Mouse (Mus musculus) forebrain, embryonic 11.5 days (tissue): Measurements from ENCODE around the gene Ptgir. TPM values are rescaled to one million over a fixed set of nuclear protein-coding genes. Genes with fewer than 3 reads are reported as not detected.

Experiments used
- ATAC-seq: fragments of 200-750 bp; cut with Nextera tagmentation; replicated peaks from 2 replicates; pipeline ENCODE4 v1.8.0; 2017; ENCODE audit warnings: moderate TSS enrichment; ENCODE audit not compliant: low FRiP score
- DNase-seq: peaks from one replicate; pipeline ENCODE4 v3.0.0-alpha.2; 2017; ENCODE audit warnings: low spot score
- H3K27ac ChIP-seq: fragments of 300-500 bp; sonication (generic); 2 replicates; pipeline ENCODE4 v1.5.1; 2014; ENCODE audit warnings: low read depth, low read length
- H3K27me3 ChIP-seq: fragments of 300-500 bp; sonication (generic); 2 replicates; pipeline ENCODE4 v1.6.1; 2014; ENCODE audit warnings: mild to moderate bottlenecking, low read length, mixed read lengths; ENCODE audit not compliant: control insufficient read depth, insufficient read depth
- H3K36me3 ChIP-seq: fragments of 300-500 bp; sonication (generic); 2 replicates; pipeline ENCODE4 v1.6.1; 2014; ENCODE audit warnings: mild to moderate bottlenecking, low read length, moderate library complexity, mixed read lengths; ENCODE audit not compliant: control insufficient read depth, insufficient read depth
- H3K4me1 ChIP-seq: fragments of 300-500 bp; sonication (generic); replicated peaks from 2 replicates; pipeline ENCODE4 v1.6.1; 2014; ENCODE audit warnings: low read length, mixed read lengths; ENCODE audit not compliant: control insufficient read depth, insufficient read depth
- H3K4me2 ChIP-seq: fragments of 300-500 bp; sonication (generic); 2 replicates; pipeline ENCODE4 v1.6.1; 2014; ENCODE audit warnings: low read depth, mild to moderate bottlenecking, low read length, moderate library complexity, mixed read lengths; ENCODE audit not compliant: severe bottlenecking
- H3K4me3 ChIP-seq: fragments of 300-500 bp; sonication (generic); 2 replicates; pipeline ENCODE4 v1.5.1; 2014; ENCODE audit warnings: low read depth, low read length
- H3K9ac ChIP-seq: fragments of 300-500 bp; sonication (generic); 2 replicates; pipeline ENCODE4 v1.6.1; 2014; ENCODE audit warnings: low read length
- H3K9me3 ChIP-seq: fragments of 300-500 bp; sonication (generic); 2 replicates; pipeline ENCODE4 v1.6.1; 2016; ENCODE audit warnings: low read length, mixed read lengths; ENCODE audit not compliant: control insufficient read depth
- WGBS: fragments of 180-500 bp; shearing (Covaris S2); extraction: QIAGEN DNeasy Blood & Tissue Kit; methylation state at CpG from one replicate; pipeline ENCODE4 v1.1.7; 2014; 5-methylcytosine and 5-hydroxymethylcytosine counted together
- polyA plus RNA-seq: library from polyadenylated mRNA; unstranded; fragments of >200 nt; fragmentation: Nextera tagmentation; extraction: Ambion mirVana; gene quantifications from 2 replicates; pipeline ENCODE4 v1.2.1, GENCODE M21; 2014

Ptgir gene
- polyA plus RNA-seq, 1 experiment from 2014 or later = 0.39 TPM

DNA sequence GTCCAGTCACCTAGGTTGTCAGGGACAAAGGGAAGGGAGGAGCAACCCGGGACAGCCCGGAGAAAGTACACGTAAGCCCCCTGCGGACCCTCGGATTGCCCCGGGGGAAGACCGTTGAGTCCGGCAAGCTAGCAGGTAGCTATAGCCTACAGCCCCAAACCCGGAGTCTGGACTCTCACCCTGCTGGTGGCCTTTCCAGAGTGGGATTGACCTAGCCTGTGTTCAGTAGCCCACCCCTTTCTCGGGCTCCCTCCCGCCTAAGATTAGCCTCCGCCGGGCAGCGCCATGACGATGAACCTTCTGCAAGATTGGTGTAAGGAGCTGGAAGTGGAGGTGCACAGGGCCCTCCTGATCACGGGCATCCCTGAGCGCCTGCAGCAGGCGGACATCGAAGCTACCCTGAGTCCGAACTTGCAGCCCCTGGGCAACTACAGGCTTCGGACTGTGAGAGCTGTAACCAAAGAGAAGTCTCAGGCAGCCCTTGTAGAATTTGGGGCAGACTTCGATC, 38.6 kb downstream of the Ptgir start:
- Histone ChIP-seq H3K9ac (peak overlapping the region; percentile 78), H3K9me3 (no peaks in the 10 kb centered on the region), H3K4me1 (peaks cover 24% of the 10 kb centered on the region), H3K4me3 (peak overlapping the region; percentile 61), H3K4me2 (peak overlapping the region; percentile 91), H3K36me3 (no peaks in the 10 kb centered on the region), H3K27me3 (peaks cover 45% of the 10 kb centered on the region), H3K27ac (peak overlapping the region; percentile 15; the same call in 1 of the 2 replicates)
- ATAC-seq (no peak), DNase-seq (no peak)
- WGBS = under 1% methylated on average over 22 of the region's 22 CpGs

DNA sequence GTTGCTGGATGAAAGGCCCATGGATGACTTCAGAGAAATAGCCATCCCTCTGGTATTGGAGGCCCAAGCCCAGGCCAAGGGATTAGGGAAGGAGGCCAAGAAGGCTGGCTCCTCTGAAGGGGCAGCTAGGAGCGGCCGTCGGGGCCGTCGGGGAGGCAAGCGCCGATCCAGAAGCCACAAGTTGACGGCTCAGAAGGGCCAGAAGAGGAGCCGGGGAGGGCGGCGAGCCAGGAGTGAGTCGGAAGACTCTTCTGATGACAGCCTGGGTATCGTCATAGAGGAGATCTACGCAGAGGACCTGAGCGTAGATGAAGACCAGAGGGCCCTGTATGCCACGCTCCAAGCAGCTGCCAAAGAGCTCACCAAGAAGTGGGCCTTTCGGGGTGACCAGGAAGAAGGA, 39.1 kb downstream of the Ptgir start:
- H3K4me3 ChIP-seq = peak overlapping the region; percentile 61
- DNase-seq (no peak), ATAC-seq (no peak)
- peak overlapping the region; percentile 91 for H3K4me2 ChIP-seq
- no peaks in the 10 kb centered on the region for H3K9me3 ChIP-seq
- H3K36me3 ChIP-seq = no peaks in the 10 kb centered on the region
- WGBS = 11% methylated on average over 17 of the region's 17 CpGs
- H3K27me3 ChIP-seq = peaks cover 46% of the 10 kb centered on the region
- peak overlapping the region; percentile 78 for H3K9ac ChIP-seq
- no peak overlapping the region for H3K27ac ChIP-seq
- H3K4me1 ChIP-seq = peaks cover 22% of the 10 kb centered on the region

DNA sequence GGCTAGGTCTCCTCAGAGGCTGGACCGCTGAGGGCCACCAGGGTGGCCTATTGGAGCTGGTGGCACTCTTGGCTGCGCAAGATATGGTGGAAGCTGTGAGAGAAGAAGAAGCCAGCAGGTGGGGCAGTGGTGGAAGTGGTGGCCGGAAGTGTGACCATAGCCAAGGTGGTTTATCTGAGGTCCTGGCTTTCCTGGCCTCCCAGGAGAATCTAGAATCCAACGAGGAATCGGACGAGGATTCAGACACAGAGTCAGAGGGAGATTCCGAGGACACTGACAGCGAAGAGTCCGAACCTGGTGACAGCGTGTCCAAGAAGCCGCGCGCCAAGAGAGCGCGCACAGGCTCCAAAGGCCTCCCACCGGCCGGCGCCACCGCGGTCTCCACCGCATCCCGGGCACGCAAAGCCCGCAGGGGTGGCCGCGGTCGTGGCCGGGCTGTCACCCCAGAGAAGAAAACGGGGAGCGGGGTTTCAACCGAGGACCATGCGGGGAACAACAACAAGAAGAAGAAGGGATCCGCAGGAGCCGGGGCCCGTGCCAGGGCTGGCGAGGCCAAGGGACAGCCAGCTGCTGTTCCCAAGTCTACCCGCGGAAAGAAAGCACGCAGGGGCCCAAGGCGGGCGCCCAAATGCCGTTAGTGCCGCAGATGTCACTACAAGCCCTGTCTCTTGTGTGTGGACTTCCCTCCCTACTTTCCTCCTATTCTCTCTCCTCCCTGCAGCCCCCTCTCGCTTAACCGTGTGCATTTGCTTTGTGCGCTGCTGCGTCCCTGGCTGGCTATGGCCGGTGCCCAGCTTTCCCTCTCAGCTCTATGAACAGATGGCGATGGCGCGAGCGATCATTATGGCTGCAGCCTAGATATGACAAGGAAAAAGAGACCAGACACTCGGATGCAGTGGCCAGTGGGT, 40.4 kb downstream of the Ptgir start:
- peak overlapping the region; percentile 56 for H3K9ac ChIP-seq
- ATAC-seq (no peak), DNase-seq (no peak)
- H3K36me3 ChIP-seq = no peaks in the 10 kb centered on the region
- H3K9me3 ChIP-seq = no peaks in the 10 kb centered on the region
- peak overlapping the region; percentile 34 for H3K4me3 ChIP-seq
- peaks cover 25% of the 10 kb centered on the region for H3K4me1 ChIP-seq
- no peak overlapping the region for H3K27ac ChIP-seq
- peak overlapping the region; percentile 64 for H3K4me2 ChIP-seq
- H3K27me3 ChIP-seq = peaks cover 46% of the 10 kb centered on the region
- 1% methylated on average over 53 of the region's 53 CpGs for WGBS

DNA sequence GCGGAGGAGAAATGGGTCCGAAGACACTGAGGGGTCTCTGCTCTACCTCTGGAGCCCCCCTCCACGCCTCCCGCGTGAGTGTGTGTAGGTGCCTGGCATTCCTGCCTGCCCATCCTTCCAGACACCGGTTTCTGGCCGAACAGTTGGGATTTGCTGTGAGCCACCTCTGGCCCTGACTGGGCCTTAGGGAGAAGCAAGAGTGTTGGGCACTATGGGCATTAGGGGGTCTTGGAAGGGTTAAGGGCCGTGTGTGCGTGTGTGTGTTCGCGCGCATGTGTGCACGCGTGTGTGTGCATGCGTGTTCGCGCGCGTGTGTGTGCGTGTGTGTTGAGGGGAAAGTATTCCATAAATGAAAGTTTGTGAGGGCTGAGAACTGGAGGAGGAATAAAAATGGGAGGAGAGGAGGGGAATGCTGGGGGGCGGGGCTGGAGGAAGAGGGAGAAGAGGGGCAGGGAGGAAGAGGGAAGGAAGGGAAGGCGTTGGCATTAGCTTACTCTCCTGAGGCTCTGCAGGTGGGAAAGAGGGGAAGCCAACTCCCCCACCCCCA, 41.1 kb downstream of the Ptgir start:
- DNase-seq = no peak
- 14% methylated on average over 21 of the region's 22 CpGs for WGBS
- peaks cover 25% of the 10 kb centered on the region for H3K4me1 ChIP-seq

DNA sequence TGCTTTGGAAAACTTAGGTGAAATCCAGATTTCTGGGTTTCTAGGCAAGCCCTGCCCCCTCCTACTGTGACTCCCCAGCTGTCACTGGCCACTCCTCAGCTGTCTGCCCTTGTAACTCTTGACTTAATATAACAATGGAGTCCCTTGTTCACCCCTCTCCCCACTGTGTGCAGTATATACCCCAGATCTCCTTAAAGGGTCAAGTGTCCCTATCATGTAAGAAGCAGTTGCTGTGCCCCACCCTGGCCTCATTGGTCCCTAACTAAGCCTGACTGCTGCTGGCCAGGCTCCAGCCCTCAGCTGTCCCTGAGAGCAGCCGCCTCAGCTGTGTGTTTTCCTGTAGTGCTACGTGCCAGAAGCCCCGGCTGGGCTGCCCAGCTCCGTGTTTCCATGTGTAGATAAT, 41.7 kb downstream of the Ptgir start:
- peaks cover 46% of the 10 kb centered on the region for H3K27me3 ChIP-seq
- DNase-seq = no peak
- no peaks in the 10 kb centered on the region for H3K9me3 ChIP-seq
- H3K9ac ChIP-seq = peak overlapping the region; percentile 23; the same call in 1 of the 2 replicates
- no peak overlapping the region for H3K27ac ChIP-seq
- peaks cover 23% of the 10 kb centered on the region for H3K4me1 ChIP-seq
- H3K4me3 ChIP-seq = peak overlapping the region; percentile 34
- WGBS = 9% methylated on average over 4 of the region's 4 CpGs
- ATAC-seq = no peak
- H3K36me3 ChIP-seq = no peaks in the 10 kb centered on the region
- H3K4me2 ChIP-seq = peak overlapping the region; percentile 64; the same call in 1 of the 2 replicates

More for the DNA sequence above, 41.1 kb downstream of the Ptgir start:
- H3K9ac ChIP-seq = peak overlapping the region; percentile 56
- no peaks in the 10 kb centered on the region for H3K36me3 ChIP-seq
- H3K27ac ChIP-seq = no peak overlapping the region
- no peaks in the 10 kb centered on the region for H3K9me3 ChIP-seq
- H3K4me2 ChIP-seq = peak overlapping the region; percentile 64
- no peak for ATAC-seq
- peaks cover 46% of the 10 kb centered on the region for H3K27me3 ChIP-seq
- H3K4me3 ChIP-seq = peak overlapping the region; percentile 34

DNA sequence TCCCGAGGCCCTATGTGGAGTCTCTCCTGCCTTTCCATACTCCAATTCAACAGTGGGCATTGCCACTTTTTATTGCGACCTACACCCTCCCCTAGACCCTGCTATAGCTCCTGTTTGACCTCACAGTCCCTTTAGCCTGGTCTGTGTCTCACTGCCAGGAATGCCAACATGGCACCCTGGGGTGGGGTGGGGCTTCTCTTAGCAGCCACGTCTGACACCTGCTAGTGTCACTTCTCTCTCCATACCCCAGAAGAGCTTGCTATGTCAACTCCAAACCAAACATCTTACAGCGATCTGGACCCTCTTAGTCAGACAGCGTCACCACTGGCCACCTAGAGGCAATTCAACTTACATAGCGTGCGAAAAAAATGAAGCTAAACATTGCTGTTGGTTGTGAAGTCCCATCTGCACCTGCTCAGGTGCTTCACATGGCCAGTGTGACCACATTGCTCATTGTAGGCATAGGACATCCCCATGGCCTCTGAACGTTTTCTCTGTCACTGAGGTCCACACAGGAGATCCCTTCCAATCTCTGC, 42.7 kb downstream of the Ptgir start:
- no peak for DNase-seq
- Histone ChIP-seq H3K36me3 (no peaks in the 10 kb centered on the region), H3K4me1 (peaks cover 21% of the 10 kb centered on the region), H3K27ac (no peak overlapping the region), H3K4me3 (no peak overlapping the region), H3K9ac (no peak overlapping the region; the same call in 1 of the 2 replicates), H3K9me3 (no peaks in the 10 kb centered on the region), H3K4me2 (no peak overlapping the region), H3K27me3 (peaks cover 46% of the 10 kb centered on the region)
- WGBS = 57% methylated on average over 8 of the region's 8 CpGs
- ATAC-seq = no peak

DNA sequence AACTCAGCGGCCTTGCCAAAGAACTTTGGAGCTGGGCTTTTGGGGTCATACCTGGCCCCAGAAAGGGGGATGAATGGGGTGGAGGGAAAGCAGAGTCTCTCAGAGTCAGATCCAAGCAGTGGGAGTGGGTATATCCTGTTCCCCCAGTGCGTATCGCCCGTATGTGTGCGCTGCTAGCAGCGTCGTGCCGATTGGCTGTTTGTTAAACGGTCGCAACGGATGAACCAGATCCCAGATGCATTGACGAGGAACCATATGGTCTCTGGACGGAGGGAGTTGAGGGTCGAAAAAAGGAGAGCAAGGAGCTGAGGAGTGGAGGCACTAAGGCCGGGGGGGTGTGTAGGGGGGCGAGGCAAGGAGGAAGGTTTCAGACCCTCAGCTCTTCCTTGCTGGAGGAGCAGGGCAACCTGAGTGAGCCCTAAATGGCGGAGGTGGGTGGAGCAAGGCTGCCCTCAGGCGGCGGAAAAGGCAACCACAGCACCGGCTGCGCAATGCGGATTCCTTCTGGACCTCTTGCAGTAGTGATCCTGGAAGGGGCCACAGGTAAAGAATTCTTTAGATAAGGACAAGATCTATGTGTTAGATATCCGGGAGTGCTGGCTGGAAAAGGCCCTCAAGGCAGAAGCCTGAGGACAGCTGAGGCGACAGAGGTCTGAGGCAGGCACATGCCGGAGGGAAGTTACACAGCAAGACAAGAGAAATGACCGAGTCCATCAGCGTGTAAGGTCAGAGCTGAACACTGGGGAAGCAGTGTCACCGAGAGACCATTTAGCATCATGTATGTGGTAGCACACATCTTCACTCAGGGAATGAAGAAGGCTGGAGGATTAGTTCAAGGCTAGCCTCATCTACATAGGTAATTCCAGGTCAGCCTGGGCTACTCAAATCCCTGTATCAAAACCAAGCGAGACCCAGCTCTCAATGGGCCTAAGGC, 43.9 kb downstream of the Ptgir start:
- Histone ChIP-seq H3K4me3 (peak overlapping the region; percentile 26), H3K9ac (peak overlapping the region; percentile 49), H3K27me3 (peaks cover 44% of the 10 kb centered on the region), H3K4me1 (peaks cover 19% of the 10 kb centered on the region), H3K4me2 (peak overlapping the region; percentile 54), H3K36me3 (no peaks in the 10 kb centered on the region), H3K27ac (no peak overlapping the region), H3K9me3 (no peaks in the 10 kb centered on the region)
- 12% methylated on average over 29 of the region's 29 CpGs for WGBS
- DNase-seq (peak; percentile 92), ATAC-seq (peak; percentile 63)
